Mouse (Mus musculus): ENCODE data around the gene Ranbp2. TPM values are rescaled to one million over a fixed set of nuclear protein-coding genes. Genes with fewer than 3 reads are reported as not detected.
"Not testable (repeated sequence)": the region's sequence is repeated elsewhere in the genome, so short reads cannot be mapped to it uniquely, and the experiment has no call there.

Ranbp2 gene
- polyA plus RNA-seq, 1 experiment from 2014 or later, result 23.1 TPM

DNA sequence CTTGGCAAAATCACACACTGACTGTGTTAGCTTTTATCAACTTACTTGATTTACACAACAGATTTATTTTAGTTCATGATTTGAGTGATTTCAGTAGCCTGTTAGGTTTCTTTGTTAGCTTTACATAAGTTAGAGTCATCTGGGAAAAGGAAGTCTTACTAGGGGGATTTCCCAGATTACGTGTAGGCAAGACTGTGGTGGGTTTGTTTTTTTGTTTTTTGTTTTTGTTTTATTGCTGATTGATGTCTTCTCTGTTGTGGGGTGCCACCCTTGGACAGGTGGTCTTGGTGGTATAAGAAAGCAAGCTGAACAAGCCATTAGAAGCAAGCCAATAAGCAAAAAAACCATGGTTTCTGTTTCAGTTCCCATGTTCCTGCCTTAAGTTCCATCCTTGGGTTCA lies 82.6 kb downstream of the Ranbp2 start:
- H3K4me1 ChIP-seq (replicated peaks), result no peaks in the 10 kb centered on the region
- no peaks in the 10 kb centered on the region for H3K9me3 ChIP-seq
- H3K4me3 ChIP-seq (replicated peaks), result no peak overlapping the region
- H3K9ac ChIP-seq, result no peak overlapping the region
- H3K27ac ChIP-seq, result no peak overlapping the region
- no peak overlapping the region for H3K4me2 ChIP-seq (replicated peaks)
- H3K27me3 ChIP-seq (replicated peaks), result no peaks in the 10 kb centered on the region
- H3K36me3 ChIP-seq, result no peaks in the 10 kb centered on the region
- WGBS, result 93% methylated on average over 1 of the region's 1 CpGs
- ATAC-seq, result no peak

DNA sequence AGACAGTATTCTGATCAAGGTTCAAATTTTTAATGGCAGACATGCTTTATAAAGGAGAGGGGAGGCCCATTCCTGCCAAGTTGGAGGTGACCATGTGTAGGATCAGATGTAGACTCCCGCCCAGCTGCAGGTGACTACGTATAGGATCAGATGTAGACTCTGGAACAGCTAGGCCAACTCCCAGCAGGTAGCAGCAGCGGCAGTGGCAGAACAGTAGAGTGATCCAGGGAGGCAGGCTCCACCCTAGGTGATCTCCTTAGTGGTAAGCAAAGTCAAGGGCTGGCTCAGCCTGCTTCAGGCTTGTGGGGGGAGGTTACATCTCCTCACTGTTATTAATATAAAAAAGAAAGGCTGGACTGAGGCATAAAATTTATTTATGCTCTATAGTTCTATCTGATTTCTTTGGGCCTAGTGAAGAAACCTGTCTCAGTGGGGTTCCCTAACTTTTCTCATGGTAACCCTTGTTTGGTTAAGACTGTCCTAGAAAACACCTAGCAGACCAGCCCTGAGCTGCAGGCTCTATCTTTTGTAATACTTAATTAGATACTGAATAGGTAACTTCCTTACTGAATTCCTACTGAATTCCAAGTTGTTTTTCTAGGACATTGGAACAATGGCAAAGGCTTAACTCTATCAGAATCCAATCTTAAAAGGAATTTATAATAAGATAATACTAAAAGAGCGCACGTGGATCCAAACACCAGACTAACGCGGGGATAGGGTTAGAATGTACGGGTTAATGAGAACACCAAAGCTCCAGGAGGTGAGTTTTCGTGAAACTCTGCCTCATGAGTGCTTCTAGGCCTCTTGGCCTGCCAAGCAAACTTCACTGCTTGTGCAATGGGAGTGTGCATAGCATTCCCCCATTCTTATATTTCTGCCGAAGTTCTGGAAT lies 84.4 kb downstream of the Ranbp2 start:
- no peak overlapping the region for H3K4me2 ChIP-seq (replicated peaks)
- no peak overlapping the region for H3K4me3 ChIP-seq (replicated peaks)
- H3K27ac ChIP-seq, result no peak overlapping the region
- H3K36me3 ChIP-seq, result no peaks in the 10 kb centered on the region
- no peak for ATAC-seq
- H3K4me1 ChIP-seq (replicated peaks), result no peaks in the 10 kb centered on the region
- WGBS, result 89% methylated on average over 10 of the region's 10 CpGs
- no peak overlapping the region for H3K9ac ChIP-seq
- no peaks in the 10 kb centered on the region for H3K27me3 ChIP-seq (replicated peaks)
- no peaks in the 10 kb centered on the region for H3K9me3 ChIP-seq

DNA sequence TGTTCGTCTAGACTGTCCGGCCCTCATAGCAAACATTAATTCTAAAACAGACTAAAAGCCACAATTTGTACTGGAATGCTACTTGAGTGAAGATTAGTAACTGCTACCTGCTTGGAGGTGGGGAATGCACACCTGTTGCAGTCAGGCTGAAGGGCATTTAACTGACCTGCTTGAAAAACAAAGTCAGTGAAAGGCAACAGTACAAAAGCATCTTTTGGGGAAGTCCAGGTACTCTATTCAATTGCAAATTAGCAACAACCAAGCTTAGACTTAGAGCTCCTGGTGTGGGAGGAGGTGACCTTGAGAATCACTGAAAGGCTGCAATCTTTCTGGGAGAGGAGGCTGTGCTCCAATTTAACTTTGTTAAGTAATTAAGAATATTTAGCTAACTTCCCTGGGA lies 85.5 kb downstream of the Ranbp2 start:
- H3K4me3 ChIP-seq (replicated peaks), result no peak overlapping the region
- H3K4me2 ChIP-seq (replicated peaks), result no peak overlapping the region
- ATAC-seq, result no peak
- H3K9me3 ChIP-seq, result no peaks in the 10 kb centered on the region
- no peaks in the 10 kb centered on the region for H3K27me3 ChIP-seq (replicated peaks)
- H3K36me3 ChIP-seq, result no peaks in the 10 kb centered on the region
- WGBS, result 88% methylated on average over 2 of the region's 2 CpGs
- H3K27ac ChIP-seq, result no peak overlapping the region
- no peaks in the 10 kb centered on the region for H3K4me1 ChIP-seq (replicated peaks)
- no peak overlapping the region for H3K9ac ChIP-seq

- 90% methylated on average over 5 of the region's 5 CpGs for WGBS
- H3K4me2 ChIP-seq (replicated peaks); H3K9me3 ChIP-seq; H3K27me3 ChIP-seq (replicated peaks); H3K4me3 ChIP-seq (replicated peaks); H3K36me3 ChIP-seq; H3K27ac ChIP-seq; H3K9ac ChIP-seq; H3K4me1 ChIP-seq (replicated peaks); ATAC-seq: not testable (repeated sequence)
Observed at GRCm38 (mm10) chr10:58536276-58536675, 89.6 kb downstream of the Ranbp2 start.

DNA sequence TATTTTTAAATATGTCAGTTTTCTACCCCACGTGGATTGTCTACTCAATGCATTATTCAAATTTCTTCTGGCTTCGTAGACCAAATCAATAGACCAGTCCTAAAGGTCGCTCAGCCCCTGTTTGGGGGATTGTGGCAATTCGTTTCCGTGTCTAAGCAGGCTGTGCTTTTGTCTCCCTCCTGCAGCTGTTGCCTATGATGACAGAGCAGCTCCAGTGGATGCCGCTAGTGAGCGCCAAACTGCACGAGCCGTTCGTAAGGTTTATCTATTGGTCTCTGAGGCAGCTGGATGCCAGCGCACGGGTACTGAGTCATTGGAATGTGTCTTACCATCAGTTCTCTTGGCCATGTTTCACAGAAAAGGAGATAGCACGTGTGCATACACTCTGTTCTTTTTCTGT lies 93.9 kb downstream of the Ranbp2 start:
- no peak overlapping the region for H3K4me2 ChIP-seq (replicated peaks)
- H3K4me3 ChIP-seq (replicated peaks), result no peak overlapping the region
- H3K9me3 ChIP-seq, result no peaks in the 10 kb centered on the region
- 77% methylated on average over 13 of the region's 13 CpGs for WGBS
- H3K4me1 ChIP-seq (replicated peaks), result no peaks in the 10 kb centered on the region
- H3K27ac ChIP-seq, result no peak overlapping the region
- H3K36me3 ChIP-seq, result 0 out of 2 replicates have a peak, but pooled peaks cover 3% of the 10 kb centered on the region
- H3K27me3 ChIP-seq (replicated peaks), result no peaks in the 10 kb centered on the region
- ATAC-seq, result no peak
- H3K9ac ChIP-seq, result no peak overlapping the region

Other genes with a start within 250 kb of the Ranbp2 start
- not detected in 2 replicates for gene AW822073, start 222.0 kb upstream of the Ranbp2 start, polyA plus RNA-seq (2015; fragmentation: Nextera tagmentation; extraction: Ambion mirVana)
- gene Duxf3, start 214.2 kb upstream of the Ranbp2 start, polyA plus RNA-seq (2015; fragmentation: Nextera tagmentation; extraction: Ambion mirVana), result not detected in 2 replicates
- gene Gm4981, start 210.2 kb upstream of the Ranbp2 start, polyA plus RNA-seq (2015; fragmentation: Nextera tagmentation; extraction: Ambion mirVana), result not detected in 2 replicates
- gene Gcc2, start 191.4 kb upstream of the Ranbp2 start, polyA plus RNA-seq (2015; fragmentation: Nextera tagmentation; extraction: Ambion mirVana), result 75.3 and 85.5 TPM in 2 replicates
- gene Lims1, start 123.5 kb upstream of the Ranbp2 start, polyA plus RNA-seq (2015; fragmentation: Nextera tagmentation; extraction: Ambion mirVana), result 131 and 143 TPM in 2 replicates
- 6.9 and 7.3 TPM in 2 replicates for gene Ccdc138, start 51.0 kb downstream of the Ranbp2 start, polyA plus RNA-seq (2015; fragmentation: Nextera tagmentation; extraction: Ambion mirVana)
- gene Edar, start 228.7 kb downstream of the Ranbp2 start, polyA plus RNA-seq (2015; fragmentation: Nextera tagmentation; extraction: Ambion mirVana), result 0.33 TPM in 2 replicates